Mouse (Mus musculus) thymus, postnatal 14 days (tissue): Measurements from ENCODE around the gene Scyl1.

Experiments
- DNase-seq: peaks from one replicate; pipeline ENCODE4 v3.0.0; 2021

The Scyl1 gene

DNA sequence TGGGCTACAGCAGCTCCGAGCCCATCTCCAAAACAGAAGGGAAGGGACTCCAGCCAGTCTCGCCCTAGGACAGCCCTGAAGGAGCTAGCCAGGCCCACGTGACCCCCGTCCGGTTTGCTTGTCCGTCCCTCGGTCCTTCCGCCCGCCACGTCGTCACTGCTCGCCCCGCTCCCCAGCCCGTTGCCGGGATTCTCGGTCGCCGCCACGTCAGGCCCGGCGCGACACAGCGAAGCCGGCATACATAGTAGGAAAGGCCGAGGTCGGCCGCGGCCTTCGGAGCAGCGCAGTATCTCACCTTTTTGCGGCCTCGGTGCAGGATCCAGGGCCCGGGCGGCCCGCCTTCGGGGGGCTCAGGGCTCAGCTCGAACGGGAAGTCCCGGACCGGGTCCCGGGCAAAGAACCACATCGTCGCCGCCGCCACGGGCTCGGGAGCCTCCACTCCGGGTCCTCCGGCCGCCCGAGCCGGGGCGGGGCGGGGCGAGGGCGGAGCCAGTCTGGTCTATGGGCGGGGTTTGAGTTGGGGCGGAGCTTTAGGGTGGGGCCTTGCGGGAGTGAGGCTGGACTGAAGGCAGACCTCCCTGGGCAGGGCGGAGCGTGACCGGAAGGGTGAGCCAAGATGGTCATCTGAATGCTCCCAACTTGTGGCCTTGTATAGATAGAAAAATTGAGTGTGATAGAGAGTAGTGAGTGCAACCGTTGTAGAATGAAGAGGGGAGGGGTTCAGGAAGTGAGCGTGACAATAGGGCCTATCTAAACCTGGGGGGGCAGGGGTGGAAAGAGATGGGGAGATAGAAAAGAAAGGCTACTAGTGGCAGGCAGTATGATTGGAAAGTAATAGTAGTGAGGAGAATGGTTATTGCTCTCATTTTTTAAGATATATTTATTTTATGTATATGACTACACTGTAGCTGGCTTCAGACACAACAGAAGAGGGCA, at the start of gene Scyl1:
Gene Scyl1, minus strand, starts transcription at position 495 of the 936 bp plus-strand sequence.
- DNase-seq = peak; percentile 94

DNA sequence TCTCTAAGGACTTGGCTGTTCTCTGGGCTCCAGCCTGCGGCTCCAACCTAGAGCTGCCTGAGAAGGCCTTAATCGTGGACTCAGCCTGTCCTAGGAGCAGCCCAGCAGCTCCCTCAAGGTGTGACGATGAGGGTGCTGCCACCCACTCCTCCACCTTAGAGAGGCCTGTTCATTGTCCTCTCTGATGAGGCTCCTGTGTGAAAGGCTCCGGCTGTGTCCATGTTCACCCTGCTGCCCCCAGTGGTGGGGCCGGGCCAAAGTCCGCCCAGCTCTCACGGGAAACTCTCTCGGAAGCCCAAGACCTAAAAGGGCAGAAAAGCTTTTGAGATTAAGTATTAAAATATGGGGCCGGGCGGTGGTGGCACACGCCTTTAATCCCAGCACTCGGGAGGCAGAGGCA, 48.3 kb upstream of the Scyl1 start:
- DNase-seq = no peak

- DNase-seq = no peak
These were observed 47.4 kb upstream of the Scyl1 start for GRCm38 (mm10) chr19:5818590-5818977.

DNA sequence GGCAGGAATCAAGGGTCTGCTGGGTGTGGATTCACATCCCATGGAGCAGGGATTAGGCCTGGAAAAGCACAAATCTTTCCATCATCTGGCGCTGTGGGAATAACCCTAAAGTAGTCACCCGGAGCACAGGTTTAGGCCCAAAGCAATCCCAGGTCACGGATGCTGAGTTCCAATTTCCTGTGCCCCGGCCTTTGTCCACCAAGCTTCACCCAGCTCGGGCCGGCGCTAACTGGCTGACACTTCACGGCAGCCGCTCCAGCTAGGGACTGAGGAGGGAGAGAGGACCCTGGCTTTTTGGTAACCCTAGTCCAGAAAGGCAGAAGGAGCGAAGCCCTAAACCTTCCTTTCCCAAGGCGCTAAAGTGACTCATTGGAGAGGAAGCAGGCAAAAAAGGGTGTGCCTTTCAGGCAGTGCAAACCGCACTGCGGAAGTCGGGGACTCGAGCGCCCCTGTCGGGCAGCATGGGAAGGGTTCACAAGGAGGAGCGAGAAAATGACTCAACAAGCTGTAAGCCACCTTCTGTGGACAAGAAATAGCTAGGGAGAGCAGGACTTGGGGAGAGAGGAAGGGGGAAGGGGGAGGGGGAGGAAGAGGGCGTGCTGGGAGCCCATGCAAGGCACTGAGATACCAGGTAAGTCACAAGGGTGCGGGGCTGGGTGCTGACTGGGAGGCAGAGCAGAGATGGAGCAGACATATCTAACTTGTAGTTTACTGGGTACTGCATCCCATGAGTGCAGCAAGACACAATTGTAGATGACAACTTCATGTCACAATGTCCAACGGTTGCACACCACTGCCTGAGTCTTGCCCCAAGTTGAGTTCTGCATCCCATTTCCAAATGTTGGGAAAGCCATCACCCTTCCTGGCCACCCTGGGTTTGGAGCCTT, 46.7 kb upstream of the Scyl1 start:
- peak; percentile 92 for DNase-seq

- DNase-seq = peak; percentile 43
These were observed 44.7 kb upstream of the Scyl1 start for GRCm38 (mm10) chr19:5815928-5816327.

- DNase-seq = no peak
These were observed 43.8 kb upstream of the Scyl1 start for GRCm38 (mm10) chr19:5815010-5815409.

- DNase-seq = peak; percentile 84
These were observed 42.8 kb upstream of the Scyl1 start for GRCm38 (mm10) chr19:5814048-5814447.

DNA sequence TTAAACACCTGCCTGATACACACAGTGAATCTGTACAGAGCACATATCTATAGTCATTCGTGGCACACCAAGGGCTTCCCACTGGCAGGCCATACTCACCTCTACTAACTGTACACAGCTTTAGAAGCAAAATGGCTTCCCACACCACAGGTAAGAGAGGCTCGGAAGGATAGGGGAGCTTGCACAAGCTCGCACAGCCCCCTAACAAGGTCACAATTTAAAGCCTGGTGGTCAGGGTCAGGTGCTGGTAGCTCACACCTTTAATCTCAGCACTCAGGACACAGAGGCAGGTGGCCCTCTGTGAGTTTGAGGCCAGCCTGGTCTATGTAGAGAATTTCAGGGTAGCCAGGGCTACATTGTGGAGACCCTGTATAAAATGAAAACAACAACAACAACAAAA, 42.3 kb upstream of the Scyl1 start:
- DNase-seq = no peak

DNA sequence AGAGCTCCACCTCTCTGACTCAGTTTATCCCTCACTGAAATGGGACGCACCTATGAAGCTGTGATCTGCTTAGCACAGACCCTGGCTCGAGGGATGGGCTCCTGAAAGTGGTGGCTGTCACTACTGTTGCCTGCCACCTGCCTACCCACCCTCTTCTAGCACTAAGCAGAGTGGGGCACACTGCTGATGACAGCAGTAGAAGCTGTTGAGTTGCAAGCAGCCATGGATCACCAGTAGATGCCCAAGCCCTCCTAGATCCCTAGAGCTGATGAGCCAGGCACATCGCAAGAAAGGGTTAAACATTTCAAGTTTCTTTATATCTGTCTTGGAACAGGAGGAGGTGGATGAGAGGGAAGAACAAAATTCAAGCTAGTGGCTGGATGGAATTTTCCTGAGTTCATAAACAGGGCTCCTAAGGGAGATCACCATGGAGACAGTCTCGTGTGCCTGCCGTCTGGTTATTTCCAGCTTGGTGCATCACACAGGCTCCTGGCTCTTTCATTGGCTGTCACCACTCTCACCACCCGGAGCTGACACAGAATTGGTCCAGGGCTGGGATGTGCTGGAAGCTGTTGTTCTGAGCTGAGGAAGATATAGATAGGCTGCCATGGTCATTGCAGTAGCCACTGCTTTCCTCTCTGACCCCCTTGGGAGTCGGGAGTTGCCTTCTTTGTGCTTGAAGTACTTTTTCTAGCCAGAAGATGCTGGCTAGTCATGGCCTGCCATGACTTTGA, 40.7 kb upstream of the Scyl1 start:
- no peak for DNase-seq

GRCm38 (mm10) chr19:5810840-5811563, 39.8 kb upstream of the Scyl1 start:
- no peak for DNase-seq

DNA sequence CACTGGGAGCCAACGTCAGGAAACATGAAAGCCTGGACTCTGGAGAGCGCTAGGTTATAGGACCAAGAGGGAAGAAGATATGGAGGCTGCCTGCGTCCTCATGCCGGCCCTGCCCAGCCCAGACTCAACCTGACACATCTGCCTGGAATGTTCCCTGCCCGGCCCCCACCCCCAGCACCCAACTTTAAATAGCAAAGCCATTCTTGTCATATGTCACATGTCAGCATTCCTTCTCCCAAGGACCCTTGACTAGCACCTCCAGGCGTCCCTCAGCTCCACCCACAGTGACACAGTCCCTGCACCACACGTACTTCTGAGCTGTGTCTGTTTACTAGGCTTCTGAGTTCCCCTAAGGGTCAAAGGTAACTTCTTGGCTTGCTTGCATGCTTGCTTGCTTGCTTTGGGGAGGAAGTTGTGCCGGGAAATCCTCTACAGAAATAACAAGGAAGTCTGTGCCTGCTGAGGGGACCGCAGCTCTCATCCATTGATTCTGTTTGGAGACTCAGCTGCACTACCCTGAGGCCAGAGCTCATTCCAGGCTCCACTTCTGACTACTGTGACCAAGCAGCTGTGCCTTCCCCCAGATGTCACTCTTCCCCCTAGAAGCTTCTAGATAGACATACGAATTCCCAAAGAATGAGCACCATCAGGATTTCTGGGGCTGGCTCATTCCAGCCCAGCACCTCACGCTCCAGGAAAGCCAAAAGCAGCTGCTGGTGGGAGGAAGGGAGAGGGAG, 39.1 kb upstream of the Scyl1 start:
- no peak for DNase-seq

- no peak for DNase-seq
These were observed 38.5 kb upstream of the Scyl1 start for GRCm38 (mm10) chr19:5809712-5810089.

- no peak for DNase-seq
These were observed 37.9 kb upstream of the Scyl1 start for GRCm38 (mm10) chr19:5808955-5809711.

DNA sequence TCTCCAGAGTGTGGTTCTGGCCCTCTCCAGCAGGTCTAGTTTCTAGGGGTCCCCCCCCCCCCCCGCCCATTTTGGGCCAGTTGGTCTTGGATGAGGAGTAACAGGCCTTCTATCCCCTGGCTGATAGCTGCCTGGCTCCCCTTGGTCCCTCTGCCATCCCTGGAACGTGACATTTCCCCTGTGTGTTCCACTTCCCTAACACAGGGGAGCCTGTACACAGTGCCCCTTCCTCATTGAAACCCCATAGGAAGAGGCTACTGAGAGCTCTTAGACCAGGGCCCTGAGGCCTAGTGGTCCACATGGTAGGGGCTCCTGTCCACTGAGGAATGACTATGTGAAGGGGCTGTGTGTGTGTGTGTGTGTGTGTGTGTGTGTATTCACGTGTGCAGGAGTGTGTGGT, 36.5 kb upstream of the Scyl1 start:
- DNase-seq = no peak

- peak; percentile 58 for DNase-seq
These were observed 35.6 kb upstream of the Scyl1 start for GRCm38 (mm10) chr19:5806809-5807205.

DNA sequence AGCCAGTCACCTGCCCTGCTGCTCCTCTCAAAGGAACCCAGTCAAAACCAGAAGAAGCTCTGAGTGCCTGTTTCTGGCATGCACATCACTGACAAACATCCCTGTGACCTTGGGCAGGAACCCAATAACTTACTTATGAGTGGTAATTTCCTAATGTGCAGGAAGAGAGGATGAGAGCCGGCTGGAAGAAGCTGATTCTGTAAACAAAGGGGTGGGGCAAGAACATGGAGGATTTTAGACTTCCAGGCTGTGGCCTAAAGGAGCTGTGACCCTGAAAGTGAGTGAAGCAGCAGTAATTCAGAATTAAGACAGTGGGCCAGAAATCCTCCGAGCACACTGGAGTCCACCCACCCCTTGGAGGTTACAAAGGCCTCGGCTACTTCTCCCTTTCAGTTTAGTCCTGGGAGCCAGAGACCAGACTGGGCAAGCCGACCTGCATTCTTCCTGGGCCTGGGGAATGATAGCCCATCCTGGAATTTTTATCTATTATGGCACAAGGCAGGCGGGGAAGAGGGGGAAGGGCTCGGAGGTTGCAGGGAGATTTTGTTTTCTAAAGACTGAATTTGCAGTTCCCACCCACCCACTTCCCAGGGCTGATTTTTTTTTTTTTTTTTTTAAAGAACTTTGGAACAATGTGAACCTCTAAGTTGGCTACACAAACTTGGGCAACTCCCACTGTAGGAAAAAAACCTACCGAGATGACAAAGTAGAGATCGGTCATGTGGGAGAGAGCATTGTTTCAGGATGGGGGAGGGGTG, 35.0 kb upstream of the Scyl1 start:
- no peak for DNase-seq

GRCm38 (mm10) chr19:5804371-5804899, 33.2 kb upstream of the Scyl1 start:
- DNase-seq = peak; percentile 57

GRCm38 (mm10) chr19:5803881-5804279, 32.7 kb upstream of the Scyl1 start:
- no peak for DNase-seq

DNA sequence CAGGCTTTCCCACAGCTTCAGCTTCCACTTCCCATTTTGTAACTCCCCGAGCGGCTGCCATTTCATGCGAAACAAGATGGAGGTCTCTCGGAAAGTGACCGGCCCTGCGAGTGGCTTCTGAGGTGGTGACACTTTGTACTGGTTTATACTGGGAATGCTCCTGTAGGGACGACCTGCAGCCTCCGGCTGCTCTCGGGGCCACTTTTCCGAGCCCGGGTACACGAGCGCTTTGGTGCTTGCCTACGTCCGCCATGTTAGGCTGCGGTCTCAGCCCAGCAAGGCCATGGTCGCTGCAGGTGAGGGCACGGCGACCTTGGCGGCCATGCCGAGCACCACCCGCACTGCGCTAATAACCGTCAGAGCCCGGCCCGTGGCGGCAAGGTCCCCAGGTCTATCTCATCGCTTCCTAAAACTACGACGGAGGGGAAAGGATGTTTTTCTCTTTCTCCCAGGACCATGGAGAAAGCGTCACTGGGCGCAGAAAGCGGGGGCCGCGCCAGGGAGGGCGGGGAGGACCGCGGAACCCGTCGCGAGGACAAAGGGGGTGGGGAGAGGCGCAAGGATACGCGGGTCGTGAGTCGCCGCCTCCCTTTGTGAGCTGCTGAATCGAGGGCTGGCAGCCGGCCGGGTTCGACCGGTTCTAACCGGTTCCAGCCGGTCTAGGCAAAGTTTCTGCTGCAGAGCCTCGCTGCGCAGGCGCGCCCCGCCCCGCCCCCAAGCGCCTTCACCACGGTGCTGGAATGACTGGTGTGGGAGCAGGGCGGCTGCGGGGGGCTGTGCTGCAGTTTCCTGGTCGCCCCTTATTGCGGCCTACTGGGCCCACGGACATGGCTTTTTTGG, 32.0 kb upstream of the Scyl1 start:
- DNase-seq = peak; percentile 100
